Mouse (Mus musculus): ENCODE results near the gene Mdm2.

Mdm2 gene

DNA sequence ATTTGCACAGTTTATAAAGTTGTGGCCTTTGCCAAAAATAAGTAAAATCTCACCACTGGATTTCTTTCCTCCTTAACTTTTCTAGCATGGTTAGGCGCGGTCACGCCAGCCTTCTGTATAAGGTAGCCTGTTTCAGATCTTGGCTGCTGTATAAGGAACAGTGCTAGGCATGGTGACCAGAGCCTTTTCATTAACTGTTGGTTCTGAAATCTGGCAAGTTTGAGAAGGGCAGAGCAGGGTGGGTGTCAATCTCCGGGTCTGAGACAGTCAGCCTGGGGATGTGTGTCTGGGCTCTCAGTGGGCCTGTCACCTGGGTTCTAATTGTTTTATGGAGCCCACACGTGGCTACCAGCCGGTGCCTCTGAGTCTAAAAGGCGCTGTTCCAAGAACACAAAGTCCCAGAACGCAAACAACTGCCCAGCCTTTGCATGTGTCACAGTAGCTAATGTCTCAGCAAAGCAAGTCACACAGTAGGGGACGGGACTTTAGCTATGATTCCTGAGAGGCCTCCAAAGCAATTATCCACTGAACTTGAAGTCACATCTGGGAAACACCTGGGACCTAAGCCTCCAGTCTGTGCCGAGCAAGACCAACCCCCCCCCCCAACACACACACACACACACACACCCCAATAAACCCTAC lies 41.0 kb downstream of the Mdm2 start:
- DNase-seq (ENCODE audit: low spot score), result peak; percentile 56

DNA sequence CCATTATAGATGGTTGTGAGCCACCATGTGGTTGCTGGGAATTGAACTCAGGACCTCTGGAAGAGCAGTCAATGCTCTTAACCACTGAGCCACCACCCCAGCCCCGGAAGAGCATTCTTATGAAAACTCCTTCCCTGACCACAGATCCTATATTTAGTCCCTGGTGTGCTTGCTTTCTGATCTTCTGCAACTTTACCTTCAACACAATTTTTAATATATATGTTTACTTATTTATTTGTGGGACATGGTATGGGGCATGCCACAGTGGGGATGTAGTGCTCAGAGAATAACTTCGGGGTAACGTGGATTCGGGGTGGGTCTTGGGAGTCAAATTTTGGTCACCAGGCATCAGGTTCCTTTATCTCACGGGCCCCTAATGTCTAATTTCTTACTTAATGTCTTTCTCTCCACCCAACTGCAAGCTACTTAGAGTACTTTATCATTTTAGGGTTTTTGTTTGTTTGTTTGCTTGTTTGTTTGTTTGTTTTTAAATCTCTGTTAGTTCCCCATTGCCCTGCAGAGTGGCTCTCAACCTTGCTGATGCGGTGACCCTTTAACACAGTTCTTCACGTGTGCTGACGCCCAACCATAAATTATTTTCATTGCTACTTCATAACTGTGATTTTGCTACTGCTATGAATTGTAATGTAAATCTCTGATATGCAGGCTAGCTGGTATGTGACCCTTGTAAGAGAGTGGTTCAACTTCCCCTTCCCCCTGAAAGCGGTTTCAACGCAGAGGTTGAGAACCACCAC lies 41.8 kb downstream of the Mdm2 start:
- no peak for DNase-seq (ENCODE audit: low spot score)

- DNase-seq (ENCODE audit: low spot score), result no peak
Observed at GRCm38 (mm10) chr10:117667663-117668507, 42.7 kb downstream of the Mdm2 start.

DNA sequence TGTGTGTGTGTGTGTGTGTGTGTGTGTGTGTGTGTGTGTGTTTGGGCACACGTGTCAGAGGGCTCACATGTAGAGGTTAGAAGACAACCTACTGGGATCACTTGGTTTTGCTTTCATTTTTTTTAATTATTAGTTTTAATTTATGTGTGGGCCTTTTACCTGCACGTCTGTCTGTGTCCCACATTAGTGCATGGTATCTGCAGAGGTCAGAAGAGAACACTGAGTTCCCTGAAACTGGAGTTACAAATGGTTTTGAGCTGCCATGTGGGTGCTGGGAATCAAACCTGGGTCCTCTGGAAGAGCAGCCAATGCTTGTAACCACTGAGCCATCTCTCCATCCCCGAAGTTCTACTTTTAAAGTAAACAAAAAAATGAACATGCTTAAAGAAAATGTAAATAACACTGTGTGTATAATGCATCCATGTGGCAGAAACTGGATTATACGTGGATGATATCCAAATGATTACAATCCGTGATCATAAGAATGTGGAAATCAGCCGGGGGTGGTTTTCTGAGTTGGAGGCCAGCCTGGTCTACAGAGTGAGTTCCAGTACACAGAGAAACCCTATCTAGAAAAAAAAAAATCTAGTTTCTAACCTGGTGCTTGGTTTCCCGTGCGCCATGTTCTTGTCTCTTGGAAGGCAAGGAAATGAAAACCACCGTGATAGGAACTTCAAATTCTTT lies 43.5 kb downstream of the Mdm2 start:
- DNase-seq (ENCODE audit: low spot score), result no peak

GRCm38 (mm10) chr10:117666361-117666760 lies 44.2 kb downstream of the Mdm2 start:
- DNase-seq (ENCODE audit: low spot score), result no peak

GRCm38 (mm10) chr10:117665376-117666275 lies 44.9 kb downstream of the Mdm2 start:
- no peak for DNase-seq (ENCODE audit: low spot score)

- no peak for DNase-seq (ENCODE audit: low spot score)
Observed at GRCm38 (mm10) chr10:117664926-117665209, 45.7 kb downstream of the Mdm2 start.

DNA sequence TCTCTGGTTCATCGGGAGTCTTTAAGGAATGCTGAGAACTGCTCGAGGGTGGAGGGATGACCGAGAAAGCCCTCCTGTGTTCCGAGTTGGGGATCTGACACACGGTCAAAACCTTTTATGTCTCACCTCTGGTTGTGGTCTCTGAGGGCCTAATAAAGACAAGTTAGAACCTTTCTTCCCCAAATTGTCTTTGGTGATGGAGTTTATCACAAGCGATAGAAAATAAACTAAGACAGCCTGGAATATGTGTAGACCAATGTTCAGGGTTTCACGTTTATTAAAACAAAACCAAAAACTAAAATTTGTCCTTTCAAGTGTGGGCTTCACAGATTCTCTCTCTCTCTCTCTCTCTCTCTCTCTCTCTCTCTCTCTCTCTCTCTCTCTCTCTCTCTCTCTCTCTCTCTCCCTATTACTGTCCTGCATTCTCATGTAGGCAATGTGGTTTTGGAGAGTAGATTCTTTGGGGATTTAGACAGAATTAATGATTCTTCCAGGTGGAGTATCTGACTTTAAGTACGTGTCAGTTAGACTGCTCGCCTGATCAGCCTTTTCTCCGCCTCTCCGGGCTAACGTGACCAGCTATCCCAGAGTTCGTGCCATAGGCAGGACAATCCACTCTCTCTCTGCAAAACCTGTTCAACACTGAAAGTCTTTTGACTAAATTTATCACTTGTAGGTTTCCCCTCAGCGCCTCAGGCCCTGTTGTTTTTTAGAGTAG lies 46.2 kb downstream of the Mdm2 start:
- DNase-seq (ENCODE audit: low spot score), result no peak

- peak; percentile 68 for DNase-seq (ENCODE audit: low spot score)
Observed at GRCm38 (mm10) chr10:117663865-117664200, 46.7 kb downstream of the Mdm2 start.

DNA sequence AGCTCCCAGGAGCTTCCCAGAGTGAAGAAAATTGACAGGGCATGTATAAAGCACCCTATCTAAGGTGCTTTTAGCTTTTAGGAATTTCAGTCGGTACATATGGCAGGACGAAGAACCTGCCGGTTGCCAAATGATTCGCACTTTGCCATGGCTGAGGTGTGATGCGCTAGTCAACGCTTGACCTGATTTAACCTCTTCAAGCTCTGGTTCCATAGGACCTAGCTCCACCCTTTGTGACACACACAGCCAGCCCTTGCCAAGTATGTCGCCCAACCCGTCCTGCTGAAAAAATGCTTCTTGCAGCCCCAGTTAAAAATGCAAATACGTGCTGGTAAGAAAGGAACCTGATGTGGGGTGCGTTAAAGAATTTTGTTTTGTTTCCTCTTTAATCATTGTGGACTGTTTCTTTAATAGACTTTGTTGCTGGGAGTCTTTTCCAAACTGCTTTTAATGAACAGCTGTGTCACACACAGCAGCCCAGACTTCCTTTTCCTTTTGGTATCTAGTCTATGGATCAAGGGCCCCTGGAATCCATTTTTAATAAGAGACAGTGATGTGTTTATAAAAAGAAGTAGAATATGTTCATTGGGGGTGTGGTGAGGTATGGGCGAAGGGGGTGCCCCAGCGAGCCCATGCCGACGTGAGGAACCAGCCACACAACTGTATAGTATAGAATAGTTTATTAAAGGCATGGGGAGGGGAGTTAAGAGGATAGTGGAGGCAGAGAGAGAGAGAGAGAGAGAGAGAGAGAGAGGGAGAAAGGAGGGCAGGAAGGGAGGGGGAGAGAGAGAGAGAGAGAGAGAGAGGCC lies 47.3 kb downstream of the Mdm2 start:
- DNase-seq (ENCODE audit: low spot score), result no peak

DNA sequence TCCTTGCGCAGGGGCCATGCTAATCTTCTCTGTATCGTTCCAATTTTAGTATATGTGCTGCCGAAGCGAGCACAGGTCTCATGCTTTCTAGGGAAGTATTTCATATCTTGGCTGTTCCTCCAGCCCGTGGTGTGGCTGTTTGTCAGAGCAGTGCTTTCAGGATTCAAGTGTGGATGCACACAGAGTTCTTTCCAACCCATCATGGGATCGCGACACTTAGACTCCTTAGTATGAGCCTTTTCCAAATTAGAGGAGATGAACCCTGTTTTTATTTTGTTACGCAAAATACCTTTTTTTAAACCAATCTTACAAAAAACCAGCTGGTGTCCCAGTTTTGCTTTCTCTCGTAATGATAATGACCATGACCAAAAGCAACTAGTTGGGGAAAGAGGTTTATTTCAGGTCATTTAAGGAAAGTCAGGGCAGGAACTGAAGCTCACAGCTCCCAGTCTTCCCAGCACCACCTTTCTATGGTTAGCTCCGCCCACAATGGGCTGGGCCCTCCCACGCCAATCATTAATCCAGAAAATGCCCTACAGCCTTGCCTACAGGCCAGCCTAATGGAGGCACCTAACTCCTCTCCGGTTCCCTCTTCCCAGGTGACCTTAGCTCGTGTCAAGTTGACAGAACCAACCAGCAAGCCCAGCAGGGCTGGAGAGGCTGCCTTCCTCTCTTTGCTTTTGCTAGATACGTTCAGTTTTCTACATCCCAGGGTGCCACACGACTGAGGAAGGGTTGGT lies 48.1 kb downstream of the Mdm2 start:
- no peak for DNase-seq (ENCODE audit: low spot score)

- no peak for DNase-seq (ENCODE audit: low spot score)
Observed at GRCm38 (mm10) chr10:117659819-117660218, 50.7 kb downstream of the Mdm2 start.

DNA sequence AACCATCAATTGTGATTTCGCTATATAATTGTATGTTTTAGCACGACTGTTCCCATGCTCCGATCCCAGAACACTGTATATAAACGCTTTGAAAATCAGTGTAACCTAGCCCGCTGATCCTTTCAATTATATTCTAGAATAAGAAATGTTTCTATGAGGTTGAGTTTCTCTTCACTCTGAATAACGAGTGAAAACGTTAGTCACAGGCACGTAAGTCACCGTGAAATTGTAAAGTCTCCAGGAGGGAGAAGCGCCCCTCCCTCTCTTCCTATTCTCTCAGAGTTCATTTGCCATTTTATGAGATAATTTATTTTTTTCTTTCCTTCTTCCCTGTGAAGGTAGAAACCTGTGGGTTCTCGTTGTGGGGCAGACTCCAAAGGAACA lies 51.1 kb downstream of the Mdm2 start:
- DNase-seq (ENCODE audit: low spot score), result no peak

GRCm38 (mm10) chr10:117658522-117659429 lies 51.8 kb downstream of the Mdm2 start:
- DNase-seq (ENCODE audit: low spot score), result no peak

DNA sequence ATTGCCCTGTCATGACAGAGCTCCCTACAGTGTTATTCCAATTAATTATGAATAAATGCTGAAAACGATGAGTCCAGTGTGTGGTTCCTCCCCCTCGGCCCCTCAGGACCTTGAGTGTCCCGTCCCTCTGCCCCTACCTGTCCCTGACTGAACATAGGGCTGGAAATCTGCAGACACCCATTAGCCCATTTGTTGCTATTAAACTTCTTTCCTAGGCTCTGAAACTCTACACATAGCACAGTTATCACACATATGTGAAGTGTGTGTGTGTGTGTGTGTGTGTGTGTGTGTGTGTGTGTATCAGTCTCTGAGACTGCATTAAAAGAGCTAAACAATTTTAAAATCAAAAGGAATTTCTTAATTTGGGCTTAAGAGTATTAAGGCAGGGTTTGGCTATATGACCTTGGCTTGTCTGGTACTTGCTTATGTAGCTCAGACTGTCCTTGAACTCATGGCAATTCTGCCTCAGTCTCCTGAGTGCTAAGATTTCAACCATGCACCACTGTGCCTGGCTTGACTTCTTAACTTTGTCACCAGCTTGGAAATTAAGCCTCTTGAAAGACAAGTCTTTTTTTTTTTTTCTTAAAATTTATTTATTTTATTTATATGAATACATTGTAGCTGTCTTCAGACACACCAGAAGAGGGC lies 52.8 kb downstream of the Mdm2 start:
- no peak for DNase-seq (ENCODE audit: low spot score)

GRCm38 (mm10) chr10:117656985-117657658 lies 53.4 kb downstream of the Mdm2 start:
- DNase-seq (ENCODE audit: low spot score), result no peak

- no peak for DNase-seq (ENCODE audit: low spot score)
Observed at GRCm38 (mm10) chr10:117656662-117656962, 53.9 kb downstream of the Mdm2 start.

Measured in embryo, embryonic 10.5 days (tissue).